Mouse (Mus musculus) ovary, adult 18-20 months (tissue): Measurements from ENCODE around the gene Taf3.

Source experiments
- DNase-seq: peaks from one replicate; pipeline ENCODE4 v3.0.0; 2022; ENCODE audit warnings: low spot score, mixed read lengths

The Taf3 gene

DNA sequence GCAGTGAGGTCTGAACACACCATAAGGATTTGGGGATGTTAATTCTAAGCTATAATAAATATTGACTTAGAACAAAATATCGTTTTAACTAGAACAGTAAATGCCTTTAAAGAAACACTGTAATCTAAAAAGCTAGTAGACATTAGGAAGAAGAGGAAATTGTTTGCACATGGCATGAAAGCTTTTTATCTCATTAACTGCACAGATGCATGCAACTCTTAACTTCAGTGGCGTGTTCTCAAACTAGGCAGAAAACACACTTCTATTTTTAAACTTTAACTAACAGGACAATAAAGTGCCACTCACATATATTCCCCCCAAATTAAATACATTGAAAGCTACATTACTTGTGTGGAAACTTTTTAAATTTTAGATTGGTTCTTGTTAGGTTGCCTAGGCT is 91.8 kb downstream of the Taf3 start:
- no peak for DNase-seq

- no peak for DNase-seq
Measured at GRCm38 (mm10) chr2:9955576-9956535, 92.5 kb downstream of the Taf3 start.

DNA sequence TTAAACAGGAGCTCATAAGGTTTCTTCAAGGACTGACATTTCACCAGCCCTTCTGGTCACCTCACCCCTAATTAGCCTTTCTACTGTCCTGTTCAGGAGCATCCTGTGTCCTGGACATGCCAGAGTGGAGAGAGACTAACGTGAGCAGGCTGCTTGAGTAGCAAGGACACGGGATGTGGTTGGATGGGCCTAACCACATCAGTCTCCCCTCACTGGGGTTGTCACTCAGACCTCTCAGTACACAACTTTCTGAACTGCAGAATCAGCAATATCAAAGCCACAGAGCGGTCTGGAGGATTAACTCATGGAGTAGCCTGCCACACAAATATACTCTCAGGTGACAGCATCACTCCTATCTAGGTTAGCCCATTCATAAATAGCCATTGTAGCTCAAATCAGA is 101.7 kb downstream of the Taf3 start:
- DNase-seq, result no peak

GRCm38 (mm10) chr2:9945611-9946010 is 102.8 kb downstream of the Taf3 start:
- no peak for DNase-seq

DNA sequence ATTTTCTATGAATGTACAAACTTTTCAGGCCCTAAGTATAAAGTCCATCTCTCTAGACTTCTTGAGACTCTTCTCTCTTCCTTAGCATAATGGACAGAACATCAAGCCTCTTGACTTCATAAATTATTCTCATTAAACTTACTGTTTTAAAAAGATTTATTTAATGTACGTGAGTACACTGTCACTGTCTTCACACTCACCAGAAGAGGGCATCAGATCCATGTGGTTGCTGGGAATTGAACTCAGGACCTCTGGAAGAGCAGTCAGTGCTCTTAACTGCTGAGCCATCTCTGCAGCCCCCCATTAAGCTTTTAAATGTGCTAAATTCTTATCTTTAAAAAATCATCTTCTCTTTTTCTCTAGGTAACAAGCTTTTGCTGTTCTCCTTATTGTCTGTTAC is 105.4 kb downstream of the Taf3 start:
- no peak for DNase-seq

DNA sequence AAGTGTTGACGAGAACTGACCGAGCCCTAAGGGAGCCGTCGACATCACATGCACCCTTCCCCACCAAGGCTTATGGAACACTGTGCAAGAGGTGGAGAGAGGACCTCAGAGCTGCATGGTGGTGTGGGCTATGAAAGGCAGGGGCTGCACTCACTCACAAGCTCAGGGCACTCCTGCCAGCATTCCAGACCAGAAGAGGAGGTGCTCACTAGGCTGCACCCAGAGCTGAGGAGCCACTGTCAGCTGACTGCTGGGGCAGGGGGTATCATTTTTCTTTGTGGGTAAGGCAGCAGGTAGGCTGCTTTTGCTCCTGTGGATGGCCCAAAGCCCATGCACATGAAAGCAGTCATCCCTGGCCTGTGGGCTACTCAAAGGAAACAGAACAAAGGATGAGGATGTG is 109.1 kb downstream of the Taf3 start:
- no peak for DNase-seq

- no peak for DNase-seq
Measured at GRCm38 (mm10) chr2:9935965-9936364, 112.4 kb downstream of the Taf3 start.

DNA sequence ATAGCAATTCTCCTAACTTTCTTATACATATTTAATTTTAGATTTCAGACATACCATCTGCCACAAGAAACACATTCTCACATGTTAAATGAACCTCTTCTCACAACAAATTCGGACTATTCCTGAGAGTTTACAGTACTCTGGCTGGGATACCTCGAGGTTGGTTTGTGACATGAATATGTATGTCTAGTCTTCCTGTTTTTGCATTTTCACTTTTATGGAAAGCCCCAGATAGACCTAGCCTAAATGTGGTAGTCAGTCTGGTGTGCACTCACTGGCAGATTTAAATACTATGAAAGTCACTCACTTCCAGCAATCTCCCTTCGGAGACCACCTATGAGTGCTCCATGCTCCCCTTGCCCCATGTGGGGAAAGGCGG is 121.5 kb downstream of the Taf3 start:
- no peak for DNase-seq

DNA sequence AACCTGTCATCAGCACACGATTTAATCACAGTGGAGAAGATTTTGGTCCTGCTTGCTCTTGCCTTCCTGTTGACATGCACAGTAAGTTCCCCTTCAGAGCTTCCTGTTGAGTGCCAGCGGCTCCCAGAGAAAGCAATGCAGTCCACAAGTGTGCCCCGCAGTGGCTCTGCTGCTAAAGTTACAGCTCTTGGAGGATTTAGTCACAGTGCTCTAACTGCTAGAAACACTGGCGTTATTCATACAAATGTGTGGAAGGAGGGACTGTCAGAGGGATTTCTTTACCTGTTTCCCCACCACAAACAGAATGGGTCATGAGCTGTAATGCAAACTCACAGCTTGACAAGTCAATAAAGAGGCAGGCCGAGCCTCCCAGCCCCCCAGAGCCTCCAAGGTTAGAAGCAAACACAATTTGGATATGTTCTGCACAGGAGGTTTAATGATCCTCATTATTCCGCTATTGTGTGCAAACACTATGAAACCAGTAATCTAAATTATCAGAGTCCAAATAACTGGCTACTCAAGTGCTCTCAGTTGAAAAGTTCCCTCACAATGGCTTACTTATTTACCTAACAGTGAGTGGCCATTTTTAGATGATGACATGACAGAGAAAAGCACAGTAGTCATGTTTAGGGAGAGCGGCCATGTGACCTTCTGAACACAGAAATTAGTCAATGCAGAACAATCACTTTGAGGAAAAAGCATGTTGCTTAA is 122.0 kb downstream of the Taf3 start:
- DNase-seq, result no peak

DNA sequence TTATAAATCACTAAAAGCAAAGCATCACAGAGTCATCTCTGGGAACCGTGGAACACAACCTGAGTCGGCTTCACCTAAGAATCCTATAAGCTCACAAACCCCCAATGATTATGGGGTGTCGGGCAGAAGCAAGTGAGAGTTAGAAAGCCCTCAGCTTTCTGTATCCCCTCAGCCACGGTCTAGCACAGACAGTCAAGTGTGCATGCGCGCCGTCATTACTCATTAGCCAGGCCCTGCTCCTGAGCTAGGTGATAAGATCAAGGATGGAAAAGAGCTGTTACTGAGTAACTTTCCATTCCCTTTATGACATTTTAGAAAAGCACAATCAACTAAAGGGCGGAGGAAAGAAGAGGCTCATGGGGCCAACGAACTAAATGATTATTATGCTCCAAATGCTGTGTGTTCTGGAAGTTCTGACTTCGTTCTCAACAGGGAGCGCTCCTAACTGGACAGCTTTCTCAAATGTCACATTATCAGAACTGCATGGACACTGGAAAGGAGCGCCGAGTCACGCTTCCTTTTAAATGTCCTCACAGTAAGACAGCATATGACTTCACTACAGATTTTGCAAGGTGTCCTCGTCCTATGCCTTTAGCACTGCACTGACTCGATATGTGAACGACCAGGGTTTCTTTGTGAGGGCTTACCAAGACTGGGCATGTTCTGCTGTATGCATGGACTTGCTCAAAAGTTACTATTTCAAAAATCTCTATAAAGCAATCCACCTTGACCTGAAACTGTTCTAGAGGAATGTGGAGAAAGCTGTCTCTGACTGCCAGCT is 129.5 kb downstream of the Taf3 start:
- no peak for DNase-seq

DNA sequence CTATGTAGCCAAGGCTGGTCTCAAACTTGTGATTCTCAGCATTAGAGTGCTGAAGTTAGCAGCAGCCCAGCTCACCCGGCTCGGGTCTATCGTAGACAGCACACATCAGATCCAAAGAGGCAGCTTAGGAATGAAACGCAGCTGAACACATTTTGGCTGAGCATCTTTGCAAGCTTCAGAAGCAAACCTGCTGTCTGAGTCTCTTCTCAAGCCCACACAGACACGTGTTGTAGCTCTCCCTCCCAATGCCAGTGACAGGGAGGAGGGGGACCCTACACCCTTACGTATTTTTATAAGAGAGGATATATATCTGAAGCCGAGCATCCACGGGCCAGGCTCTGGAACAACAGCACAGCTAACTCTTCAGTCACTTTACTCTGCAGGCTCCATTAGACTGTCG is 130.8 kb downstream of the Taf3 start:
- DNase-seq, result no peak

DNA sequence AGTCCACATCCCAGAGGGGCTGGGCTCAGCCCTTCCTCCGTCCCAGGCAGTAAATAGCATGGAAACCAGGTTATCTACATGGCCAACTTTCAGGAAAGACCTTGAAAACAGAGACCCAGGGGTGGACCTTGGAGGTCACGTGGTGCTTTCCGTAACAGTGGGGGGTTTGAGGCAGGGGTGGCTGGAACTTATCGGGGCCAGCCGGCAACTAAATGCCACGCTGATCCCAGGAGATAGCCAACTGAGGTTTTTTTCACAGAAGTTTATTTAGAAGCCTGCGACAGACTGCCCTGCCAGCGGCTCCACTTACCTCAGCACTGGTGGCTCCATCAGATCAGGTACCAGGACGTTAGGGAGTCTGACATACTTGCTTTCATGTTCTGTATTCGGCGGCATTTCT is 142.4 kb downstream of the Taf3 start:
- DNase-seq, result no peak

DNA sequence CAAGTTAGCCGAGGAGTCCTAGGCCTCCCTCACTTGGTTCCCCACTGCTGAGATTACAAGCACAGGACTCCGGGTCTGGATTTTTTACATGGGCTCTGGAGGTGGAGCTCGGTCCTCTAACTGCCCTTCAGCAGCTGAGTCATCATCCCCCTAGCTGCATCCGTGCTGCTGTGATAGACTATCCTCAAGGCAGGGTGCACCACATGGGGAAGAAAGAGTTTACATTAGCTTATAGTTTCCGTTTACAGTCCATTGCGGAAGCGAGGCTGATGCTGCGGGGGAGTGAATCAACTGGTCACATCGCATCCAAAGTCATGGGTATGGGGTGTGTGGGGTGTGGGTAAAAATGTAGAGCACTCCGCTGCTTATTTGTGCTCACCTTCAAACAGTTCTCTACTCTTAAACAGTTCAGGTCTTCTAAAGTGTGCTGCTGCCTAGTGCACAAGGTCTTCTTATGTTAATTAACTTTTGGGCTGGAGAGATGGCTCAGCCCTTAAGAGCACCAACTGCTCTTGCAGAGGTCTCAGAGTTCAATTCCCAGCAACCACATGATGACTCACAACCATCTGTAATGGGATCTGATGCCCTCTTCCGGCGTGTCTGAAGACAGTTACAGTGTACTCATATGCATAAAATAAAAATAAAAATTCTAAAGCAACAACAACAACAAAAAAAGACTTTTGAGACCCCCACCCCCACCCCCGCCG is 144.4 kb downstream of the Taf3 start:
- no peak for DNase-seq

DNA sequence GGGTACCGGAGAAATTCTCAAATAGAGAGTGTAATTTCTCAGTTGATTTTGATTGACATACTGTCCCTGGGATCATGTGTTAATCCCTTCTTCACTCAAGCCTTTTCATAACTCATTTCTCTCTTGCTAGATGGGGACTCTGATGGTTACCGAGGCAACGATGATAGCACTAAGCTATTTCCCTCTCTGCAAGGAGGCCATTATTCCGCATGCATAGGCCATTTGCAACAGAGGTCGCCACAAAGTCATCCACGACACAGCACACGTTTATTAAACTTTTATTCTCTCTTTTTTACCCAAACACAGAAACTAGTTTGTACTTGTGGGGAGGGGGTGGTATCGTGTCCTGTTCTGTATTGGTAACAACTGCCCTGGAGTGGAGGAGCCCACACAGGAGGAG is 150.6 kb downstream of the Taf3 start:
- DNase-seq, result no peak

- no peak for DNase-seq
Measured at GRCm38 (mm10) chr2:9896097-9896770, 152.2 kb downstream of the Taf3 start.

DNA sequence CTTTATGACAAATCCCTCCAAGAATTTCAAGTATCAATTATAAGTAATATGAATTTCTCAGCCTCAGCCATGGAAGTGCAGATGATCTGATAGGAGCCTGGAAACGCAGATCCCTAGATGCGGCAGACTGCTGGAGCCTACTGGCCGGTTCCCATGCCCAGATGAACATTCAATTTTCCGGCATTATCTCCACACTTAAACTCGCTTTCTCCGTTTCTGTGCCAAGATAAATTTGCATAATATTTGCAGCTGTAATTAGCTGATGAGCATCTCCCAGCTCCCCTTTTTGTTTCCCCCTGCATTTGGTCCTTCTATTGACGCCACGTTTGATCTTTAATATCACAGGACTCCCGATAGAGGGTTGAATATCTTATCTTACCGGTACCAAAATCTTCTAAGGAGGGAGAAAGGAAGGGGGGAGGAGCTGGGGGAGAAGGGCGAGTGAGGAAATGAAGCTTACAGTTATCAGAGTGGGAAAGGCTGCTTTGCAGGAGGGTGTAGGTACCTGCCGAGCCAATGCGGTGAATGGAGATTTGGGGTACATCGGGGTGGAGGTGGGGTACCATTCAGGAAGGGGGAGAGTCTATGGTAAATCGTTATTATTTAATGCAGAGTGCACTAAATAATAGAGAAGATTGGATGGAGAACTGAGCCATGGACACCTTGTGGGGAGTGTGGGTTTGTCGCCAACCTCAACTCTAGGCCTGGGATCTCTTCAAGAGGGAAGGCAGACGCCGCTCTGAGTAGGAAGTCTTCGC is 153.4 kb downstream of the Taf3 start:
- no peak for DNase-seq

DNA sequence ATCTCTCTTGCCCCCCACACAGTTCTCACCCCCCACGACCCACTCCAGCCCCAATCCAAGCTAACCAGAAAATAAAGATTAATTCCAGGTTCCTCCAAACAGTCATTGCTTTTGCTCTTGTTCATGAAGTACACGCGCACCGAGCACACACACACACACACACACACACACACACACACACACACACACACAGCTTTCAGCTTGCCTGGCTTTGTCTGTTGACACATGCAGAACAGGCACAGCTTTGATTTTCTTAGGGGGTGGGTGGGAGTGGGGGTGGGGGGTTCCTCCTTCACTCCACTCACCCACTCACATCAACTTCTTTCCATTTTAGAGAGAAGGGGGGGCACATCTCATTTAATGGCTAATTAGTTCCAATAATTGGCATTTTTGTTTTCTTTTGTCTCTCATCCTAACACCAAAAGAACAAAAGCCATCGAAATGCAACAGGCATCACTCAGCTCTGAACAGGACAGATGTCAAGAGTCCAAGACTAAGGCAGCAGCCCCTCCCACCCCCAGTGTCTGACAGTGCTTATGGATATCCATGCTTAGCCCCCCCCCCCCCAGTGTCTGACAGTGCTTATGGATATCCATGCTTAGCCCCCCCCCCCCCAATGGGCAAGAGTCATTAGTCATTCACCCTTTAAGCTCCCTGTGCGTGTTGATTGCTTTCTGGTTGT is 155.0 kb downstream of the Taf3 start:
- DNase-seq, result no peak

DNA sequence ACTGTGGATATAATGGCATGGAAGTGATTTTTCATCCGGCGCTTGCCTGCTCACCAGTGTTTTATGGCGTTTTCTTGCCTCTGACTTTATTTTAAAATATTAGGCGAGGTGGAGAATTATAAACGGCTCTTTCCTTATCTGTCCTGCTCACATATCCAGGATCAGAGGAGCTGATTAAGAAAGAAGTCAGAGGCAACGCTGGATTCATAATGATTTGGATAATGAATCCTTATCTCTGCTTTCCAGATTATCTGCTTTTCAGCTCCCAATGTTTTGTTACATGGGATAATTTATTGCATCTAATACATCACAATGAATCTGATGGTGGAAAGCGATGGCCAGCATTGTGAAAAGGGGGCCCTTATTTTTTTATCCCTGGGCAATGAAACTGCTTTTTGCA is 155.9 kb downstream of the Taf3 start:
- DNase-seq, result no peak

GRCm38 (mm10) chr2:9890906-9891305 is 157.5 kb downstream of the Taf3 start:
- DNase-seq, result no peak

DNA sequence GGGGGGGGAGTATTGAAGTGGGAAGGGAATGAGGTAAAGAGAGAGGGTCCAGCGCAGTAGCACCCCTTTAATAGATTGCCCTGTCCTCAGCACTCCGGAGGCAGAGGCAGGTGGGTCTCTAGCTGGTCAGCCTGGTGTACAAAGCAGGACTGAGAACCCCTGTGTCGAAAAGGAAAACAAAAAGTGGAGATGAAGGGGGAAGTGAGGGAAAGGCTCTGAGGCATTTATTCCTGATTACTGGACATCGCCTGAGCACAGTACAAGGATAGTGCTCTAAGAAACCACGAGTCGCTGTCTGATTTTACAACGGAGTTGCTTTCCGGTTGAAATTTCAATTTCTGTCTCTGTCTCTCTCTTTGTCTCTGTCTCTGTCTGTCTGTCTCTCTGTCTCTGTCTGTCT is 158.1 kb downstream of the Taf3 start:
- no peak for DNase-seq
